In the genomic region with DNA sequence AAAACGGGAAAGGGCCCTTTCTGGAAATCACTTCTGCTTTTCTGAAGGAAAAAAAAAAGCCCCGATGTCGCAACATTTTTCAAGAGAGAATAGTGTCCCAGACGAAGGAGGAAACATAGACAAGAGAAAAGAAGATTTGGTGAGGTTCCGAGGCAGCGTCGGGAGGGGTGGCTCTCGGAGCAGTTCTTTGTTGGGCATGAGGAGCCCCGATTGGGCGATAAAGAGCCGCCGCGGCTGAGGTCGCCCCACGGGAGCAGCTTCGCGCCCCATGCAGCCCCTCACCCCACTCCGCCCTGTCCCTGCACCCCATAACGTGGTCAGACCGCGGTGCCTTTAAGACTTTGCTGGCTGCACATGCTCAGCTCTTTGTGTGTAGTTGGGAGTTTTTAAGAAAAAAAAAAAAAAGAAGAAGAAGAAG, we compare ENCODE assay signal across 7 mouse cellular contexts. TPM values are rescaled to one million over a fixed set of nuclear protein-coding genes. Genes with fewer than 3 reads are reported as not detected.
DNase-seq lines count a peak whose midpoint lies in the region; ATAC-seq lines count a peak whose summit lies in the region.

No protein-coding gene starts in this region.

- peak overlapping the region; percentile 97 for H3K27ac ChIP-seq in brown adipose tissue, adult 24 weeks (replicated peaks; ENCODE audit: low read depth, low read length)
- peak overlapping the region; percentile 79 for H3K27ac ChIP-seq in liver, embryonic 13.5 days
- H3K27ac ChIP-seq in neural tube, embryonic 15.5 days (replicated peaks), result peak overlapping the region; percentile 99

- DNase-seq in left cerebral cortex, postnatal 4 days, result peak; percentile 48
- no peak for DNase-seq in left cerebral cortex, postnatal 36 days (ENCODE audit: low spot score in 2 of 2)
- DNase-seq in gastrocnemius, postnatal 10 days, result peak; percentile 41
- peak; percentile 22 for DNase-seq in liver, embryonic 13.5 days
- no peak for DNase-seq in right cerebral cortex, postnatal 36 days (ENCODE audit: low spot score in 2 of 2)

- intact Hi-C loops in left cerebral cortex, postnatal 4 days (cut with DNase I), result loop anchor here (5.0 kb wide), 1 partner anchor 123 kb away; no protein-coding TSS in a partner anchor
- intact Hi-C loops in left cerebral cortex, postnatal 36 days (cut with DNase I), result loop anchor here (5.0 kb wide), 2 partner anchors 63 to 123 kb away; no protein-coding TSS in a partner anchor

- peak overlapping the region; percentile 85 for H3K9ac ChIP-seq in liver, embryonic 13.5 days
- H3K9ac ChIP-seq in neural tube, embryonic 15.5 days (replicated peaks), result peak overlapping the region; percentile 91

- no peaks in the 10 kb centered on the region for H3K9me3 ChIP-seq in liver, embryonic 13.5 days (replicated peaks)
- H3K9me3 ChIP-seq in neural tube, embryonic 15.5 days (replicated peaks), result no peaks in the 10 kb centered on the region

- WGBS in liver, embryonic 13.5 days (ENCODE audit: insufficient replicate concordance), result under 1% methylated on average over 21 of the region's 21 CpGs
- under 1% methylated on average over 21 of the region's 21 CpGs for WGBS in neural tube, embryonic 15.5 days

- peaks cover 21% of the 10 kb centered on the region for H3K27me3 ChIP-seq in liver, embryonic 13.5 days
- no peaks in the 10 kb centered on the region for H3K27me3 ChIP-seq in neural tube, embryonic 15.5 days (replicated peaks)

- H3K4me1 ChIP-seq in brown adipose tissue, adult 24 weeks (ENCODE audit: control insufficient read depth, insufficient read depth, insufficient read length, low read length), result no peaks in the 10 kb centered on the region
- peaks cover 23% of the 10 kb centered on the region for H3K4me1 ChIP-seq in liver, embryonic 13.5 days (replicated peaks)
- peaks cover 28% of the 10 kb centered on the region for H3K4me1 ChIP-seq in neural tube, embryonic 15.5 days

- H3K4me3 ChIP-seq in brown adipose tissue, adult 24 weeks (ENCODE audit: insufficient read depth, low read depth, low read length), result peak overlapping the region; percentile 81
- peak overlapping the region; percentile 83 for H3K4me3 ChIP-seq in liver, embryonic 13.5 days (replicated peaks)
- H3K4me3 ChIP-seq in neural tube, embryonic 15.5 days (replicated peaks), result peak overlapping the region; percentile 93

- peak; percentile 35; the same call in 1 of the 2 replicates for ATAC-seq in liver, embryonic 13.5 days (ENCODE audit: low read depth)
- ATAC-seq in neural tube, embryonic 15.5 days (ENCODE audit: low FRiP score), result peak; percentile 36

- peak overlapping the region; percentile 97 for H3K4me2 ChIP-seq in liver, embryonic 13.5 days
- H3K4me2 ChIP-seq in neural tube, embryonic 15.5 days, result peak overlapping the region; percentile 99

- H3K36me3 ChIP-seq in liver, embryonic 13.5 days, result no peaks in the 10 kb centered on the region
- H3K36me3 ChIP-seq in neural tube, embryonic 15.5 days, result no peaks in the 10 kb centered on the region

RNA-seq across cellular contexts. Expression of gene Atrnl1, which starts 0.8 kb away (rescaled TPM):
- total RNA-seq in left cerebral cortex, postnatal 4 days (2021), result 10 to 100 TPM; 79.5 to 86.2 TPM
- total RNA-seq in left cerebral cortex, postnatal 36 days (2021), result 100 to 1,000 TPM; 102 to 104 TPM
- 6.9 and 7.6 TPM in 2 replicates for polyA plus RNA-seq in brown adipose tissue, adult 24 weeks (2012; ENCODE audit: insufficient read depth, insufficient read length, missing spikeins)
- 10 to 100 TPM; 14.4 to 17.2 TPM for total RNA-seq in gastrocnemius, postnatal 10 days (2021)
- 0.68 and 0.70 TPM in 2 replicates for polyA plus RNA-seq in liver, embryonic 13.5 days (2015; fragmentation: Nextera tagmentation; extraction: Ambion mirVana)
- 7.0 and 7.3 TPM in 2 replicates for polyA plus RNA-seq in neural tube, embryonic 15.5 days (2015; fragmentation: Nextera tagmentation; extraction: Ambion mirVana)

Comparison
In these comparisons a context has a peak if more than half of its experiments do, and no peak if none do; other contexts are left out.
1. DNase-seq: peak in left cerebral cortex, postnatal 4 days (single experiment), gastrocnemius, postnatal 10 days (single experiment) and liver, embryonic 13.5 days (single experiment); none in left cerebral cortex, postnatal 36 days (0 of 2) and right cerebral cortex, postnatal 36 days (0 of 2).
2. RNA of gene Atrnl1, which starts 0.8 kb away (total RNA-seq): 102 to 104 TPM in left cerebral cortex, postnatal 36 days and 79.5 to 86.2 TPM in left cerebral cortex, postnatal 4 days; 14.4 to 17.2 TPM in gastrocnemius, postnatal 10 days; every median in the first group is over 4 times any median in the second.
3. Peak in every context shown above with its lines, with median percentiles within 50 percentile points of each other: H3K27ac ChIP-seq and H3K4me3 ChIP-seq.